Mouse (Mus musculus) heart, postnatal 0 days (tissue): ENCODE data around the gene Clba1.

Experiments
- CTCF ChIP-seq: IDR thresholded peaks from 2 replicates; pipeline ENCODE4 v1.5.1; 2016; ENCODE audit warnings: antibody characterized with exemption, control low read depth, low read depth
- EP300 ChIP-seq: IDR thresholded peaks from 2 replicates; pipeline ENCODE4 v1.6.1; 2016; ENCODE audit warnings: antibody characterized with exemption, low read depth

- no peak for TF ChIP-seq CTCF
- no peak for TF ChIP-seq EP300
These were observed 36.4 kb upstream of the Clba1 start for GRCm38 (mm10) chr12:112772306-112772705.
